Mouse (Mus musculus): ENCODE measurements around the gene Abcc1. TPM values are rescaled to one million over a fixed set of nuclear protein-coding genes. Genes with fewer than 3 reads are reported as not detected.

The Abcc1 gene
- polyA plus RNA-seq, 2 experiments from 2014 or later, result 15.7 to 20.9 TPM

Other genes starting within 250 kb of the Abcc1 start
- 10 to 100 TPM; 98.7 to 99.1 TPM for gene Nde1, start 198.3 kb upstream of the Abcc1 start, polyA plus RNA-seq (2017; shearing (Covaris generic))
- gene Marf1, start 198.2 kb upstream of the Abcc1 start, polyA plus RNA-seq (2017; shearing (Covaris generic)), result 10 to 100 TPM; 29.1 to 33.9 TPM
- not detected for gene Myh11, start 70.2 kb upstream of the Abcc1 start, polyA plus RNA-seq (2017; shearing (Covaris generic))
- 100 to 1,000 TPM; 110 to 124 TPM for gene Fopnl, start 44.2 kb upstream of the Abcc1 start, polyA plus RNA-seq (2017; shearing (Covaris generic))
- gene A630010A05Rik, start 200.8 kb downstream of the Abcc1 start, polyA plus RNA-seq (2017; shearing (Covaris generic)), result under 1 TPM in 1 of 2 experiments, not detected in 1; 0.19 TPM